Mouse (Mus musculus) hindlimb bud, embryonic 11.5 days (tissue): Measurements from ENCODE around the gene Ctdsp2.

Experiments used
- DNase-seq: peaks from one replicate; pipeline ENCODE4 v3.0.0-alpha.2; 2012; ENCODE audit warnings: low read depth, low spot score; ENCODE audit errors: extremely low spot score

Ctdsp2 gene

GRCm38 (mm10) chr10:127041774-127042338 is 63.3 kb downstream of the Ctdsp2 start:
- peak; percentile 70 for DNase-seq

GRCm38 (mm10) chr10:127042468-127043115 is 64.1 kb downstream of the Ctdsp2 start:
- no peak for DNase-seq

- no peak for DNase-seq
Measured at GRCm38 (mm10) chr10:127043187-127043586, 64.7 kb downstream of the Ctdsp2 start.

GRCm38 (mm10) chr10:127047954-127048353 is 69.4 kb downstream of the Ctdsp2 start, which contains the start of gene Cyp27b1:
Gene Cyp27b1 (plus strand): TSS chr10:127048250.
- no peak for DNase-seq

- no peak for DNase-seq
Measured at GRCm38 (mm10) chr10:127048608-127049394, 70.3 kb downstream of the Ctdsp2 start.
